Mouse (Mus musculus) bone marrow macrophage, adult 2 months (primary cell): ENCODE measurements around the gene Tmem199.

Source experiments
- CTCF ChIP-seq: IDR thresholded peaks from 2 replicates; pipeline ENCODE4 v1.5.1; 2012; ENCODE audit warnings: low read depth, mild to moderate bottlenecking, low read length, moderate library complexity
- POLR2A ChIP-seq: IDR thresholded peaks from 2 replicates; pipeline ENCODE4 v1.6.1; 2012; ENCODE audit warnings: mild to moderate bottlenecking, low read depth, low read length, borderline replicate concordance

- TF ChIP-seq POLR2A = no peak
- TF ChIP-seq CTCF = no peak
Observed at GRCm38 (mm10) chr11:78536690-78537084, 24.7 kb upstream of the Tmem199 start.
